Mouse (Mus musculus): Measurements from ENCODE around the gene Slc12a3. TPM values are rescaled to one million over a fixed set of nuclear protein-coding genes. Genes with fewer than 3 reads are reported as not detected.
A peak's percentile ranks its signal among the peaks of the same experiment; 100 is the strongest.

Slc12a3 gene
- total RNA-seq, 2 experiments from 2014 or later: 0.22 to 0.88 TPM

DNA sequence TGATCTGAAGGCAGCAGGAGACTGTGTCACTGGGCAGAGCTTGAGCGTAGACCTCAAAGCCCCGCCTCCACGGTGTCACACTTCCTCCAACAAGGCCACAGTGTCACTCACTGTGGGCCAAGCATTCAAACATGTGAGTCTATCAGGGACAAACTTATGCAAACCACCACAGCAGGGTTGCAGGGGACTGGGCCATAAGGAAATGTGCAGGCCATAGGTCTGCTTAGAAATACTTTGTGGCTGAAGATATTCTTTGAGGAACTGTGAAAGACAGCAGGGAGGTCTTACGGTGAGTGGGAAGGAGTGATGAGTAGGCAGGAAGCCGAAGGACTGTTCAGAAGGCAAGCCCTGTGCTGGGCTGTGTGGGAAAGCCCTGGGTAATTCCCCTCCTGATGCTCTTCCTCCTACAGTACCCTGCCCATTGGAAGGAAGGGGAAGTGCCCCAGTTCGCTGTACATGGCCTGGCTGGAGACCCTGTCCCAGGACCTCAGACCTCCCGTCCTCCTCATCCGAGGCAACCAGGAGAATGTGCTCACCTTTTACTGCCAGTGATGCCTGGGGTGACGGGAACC lies 36.5 kb downstream of the Slc12a3 start:
- peak in 1 of 2 experiments; percentile 24 for DNase-seq
- intact Hi-C loops (cut with DNase I): no loop called here

DNA sequence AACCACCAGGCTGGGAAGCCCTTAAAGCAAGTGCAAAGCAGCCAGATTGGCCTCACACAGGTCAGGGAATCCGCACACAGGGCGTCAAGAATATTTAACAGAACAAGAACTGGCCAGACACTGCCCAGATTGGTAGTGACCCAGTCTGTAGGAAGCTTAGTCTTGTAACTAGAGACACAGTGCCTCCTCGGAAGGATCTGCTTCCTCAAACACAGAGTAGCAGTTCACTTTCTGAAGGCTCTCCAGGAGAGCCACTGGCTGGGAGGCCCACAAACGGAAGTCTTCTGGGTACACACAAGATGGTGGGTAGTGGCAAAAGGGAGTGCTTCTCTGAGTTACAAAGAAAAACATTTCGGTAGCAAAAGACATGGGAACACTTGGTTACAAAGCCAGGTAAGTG lies 41.8 kb downstream of the Slc12a3 start:
- no peak for DNase-seq

DNA sequence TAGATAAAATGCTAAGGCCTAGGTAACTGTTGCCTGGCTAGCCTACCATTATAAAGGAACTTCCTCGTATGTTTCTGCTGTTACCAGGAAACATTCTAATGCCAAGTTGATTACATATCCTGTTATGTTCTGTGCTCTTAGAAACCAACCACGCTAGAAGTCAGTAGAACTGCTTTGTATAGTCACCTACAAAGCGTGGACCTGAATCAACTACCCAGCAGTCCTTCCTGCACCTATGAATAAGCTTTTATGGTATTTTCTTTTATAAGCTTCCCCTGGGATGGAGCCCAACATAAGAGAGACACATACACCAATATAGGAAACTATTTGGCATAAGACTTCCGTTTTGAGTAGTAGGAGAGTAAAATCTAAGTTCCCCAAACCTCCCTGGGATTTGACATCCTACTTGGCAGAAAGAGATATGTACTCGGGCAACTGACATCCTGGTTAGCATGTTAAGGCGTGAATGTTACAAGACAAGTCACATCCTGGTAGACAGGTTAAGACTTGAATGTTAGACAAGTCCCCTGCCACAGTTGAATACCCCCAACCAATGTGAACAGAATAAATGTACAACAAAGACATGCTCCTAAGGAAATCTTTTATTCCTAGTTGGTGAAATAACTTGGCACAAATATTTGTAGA lies 44.1 kb downstream of the Slc12a3 start:
- DNase-seq: no peak
- intact Hi-C loops (cut with DNase I): no loop called here

More for the DNA sequence above, 41.8 kb downstream of the Slc12a3 start:
- intact Hi-C loops (cut with DNase I): no loop called here

DNA sequence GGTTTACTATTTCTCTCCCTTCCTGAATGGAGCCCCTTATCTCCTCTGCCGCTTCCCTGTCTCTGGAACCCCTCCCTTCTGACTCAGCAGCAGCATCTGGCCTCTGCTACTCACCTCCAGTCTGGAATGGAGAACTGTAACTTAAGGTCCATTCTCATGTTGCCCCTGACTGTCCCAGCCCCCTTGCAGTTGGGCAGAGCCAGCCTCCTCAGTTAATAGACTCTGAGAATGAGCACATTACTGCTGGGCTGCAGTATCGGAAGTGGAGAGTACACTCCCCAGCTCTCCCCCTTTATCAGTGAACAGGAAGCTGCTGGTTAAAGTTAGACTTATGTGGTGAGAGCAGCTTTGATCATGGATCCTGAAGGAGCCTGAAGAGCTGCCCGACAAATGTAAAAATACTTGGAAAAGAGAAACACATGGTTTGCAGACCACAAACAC lies 46.6 kb downstream of the Slc12a3 start:
- no peak for DNase-seq
- intact Hi-C loops (cut with DNase I): no loop called here

DNA sequence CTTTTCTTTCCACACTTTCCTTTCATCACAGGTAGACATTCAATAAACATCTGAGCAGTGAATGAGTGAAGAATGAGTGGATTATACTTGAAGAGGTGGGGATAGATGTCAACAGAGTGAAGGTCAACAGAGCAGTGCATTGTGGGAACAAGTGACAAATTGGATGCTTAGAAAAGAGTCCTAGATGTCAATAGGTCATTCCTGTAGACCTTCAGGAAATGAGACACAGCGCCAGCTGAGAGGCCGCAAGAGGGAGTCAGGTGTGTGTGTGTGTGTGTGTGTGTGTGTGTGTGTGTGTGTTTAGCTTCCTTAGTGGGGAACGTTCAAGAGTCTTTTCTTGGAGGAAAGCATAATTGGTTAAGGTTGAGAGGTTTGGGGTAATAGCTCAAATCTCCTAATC lies 47.2 kb downstream of the Slc12a3 start:
- intact Hi-C loops (cut with DNase I): no loop called here
- DNase-seq: no peak

DNA sequence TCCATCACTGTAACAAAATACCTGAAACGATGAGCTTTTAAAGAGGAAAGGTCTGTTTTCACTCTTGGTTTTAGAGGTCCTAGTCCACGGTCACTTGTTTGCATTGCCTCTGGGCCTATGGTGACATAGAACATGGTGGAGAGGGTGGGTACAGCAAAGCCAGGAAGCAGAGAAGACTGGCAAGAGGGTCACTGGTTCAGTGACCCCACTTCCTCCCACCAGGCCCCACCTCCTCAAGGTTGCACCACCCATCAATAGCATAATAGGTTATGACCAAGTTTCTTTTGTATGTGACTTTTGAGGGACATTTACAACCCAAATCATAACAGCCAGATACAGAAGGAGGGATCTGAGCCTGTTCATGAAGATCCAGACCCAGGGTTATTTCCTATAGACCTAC lies 47.6 kb downstream of the Slc12a3 start:
- DNase-seq: no peak
- intact Hi-C loops (cut with DNase I): no loop called here

DNA sequence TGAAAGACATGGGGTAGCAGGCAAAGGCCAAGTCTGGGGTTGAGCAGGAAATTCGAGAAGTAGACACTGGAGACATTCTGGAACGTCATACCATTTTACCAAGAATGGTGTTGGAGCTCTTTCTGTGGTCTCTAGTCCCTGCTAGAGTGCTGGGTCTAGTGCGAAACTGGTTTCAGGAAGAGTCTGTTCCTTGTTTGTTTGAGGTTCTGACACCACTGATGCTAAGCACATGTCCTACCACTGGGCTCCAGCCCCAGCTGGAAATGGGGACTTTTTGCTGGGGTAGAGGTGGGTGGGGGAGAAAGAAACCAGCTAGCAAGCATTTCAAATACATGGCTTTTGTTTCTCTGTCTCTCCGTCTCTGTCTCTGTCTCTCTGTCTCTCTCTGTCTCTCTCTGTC lies 48.0 kb downstream of the Slc12a3 start:
- intact Hi-C loops (cut with DNase I): no loop called here
- DNase-seq: no peak

DNA sequence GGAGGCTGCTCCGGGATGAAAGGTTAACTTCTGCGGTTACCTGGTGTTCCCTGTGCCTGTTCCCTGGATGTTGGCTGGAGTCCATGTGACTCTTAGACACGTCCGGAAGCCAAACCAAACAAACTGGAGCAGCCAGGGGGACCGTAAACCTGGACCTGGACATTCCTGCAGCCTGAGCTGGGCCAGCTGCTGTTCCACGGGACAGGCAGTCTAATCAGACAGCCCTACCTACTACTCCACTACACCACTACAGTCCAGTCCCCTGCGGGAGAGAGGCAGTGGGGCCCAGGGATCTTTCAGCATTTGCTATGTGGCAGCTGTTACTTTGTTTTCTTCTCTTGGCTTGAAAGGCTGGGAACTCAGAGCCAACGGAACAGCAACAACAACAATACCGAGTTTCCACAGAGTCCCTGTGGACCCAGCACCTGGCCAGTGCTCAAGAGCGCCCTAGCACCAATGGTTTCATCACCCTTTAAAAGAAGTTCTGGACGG lies 48.8 kb downstream of the Slc12a3 start:
- DNase-seq: peak; percentile 68
- intact Hi-C loops (cut with DNase I): no loop called here

DNA sequence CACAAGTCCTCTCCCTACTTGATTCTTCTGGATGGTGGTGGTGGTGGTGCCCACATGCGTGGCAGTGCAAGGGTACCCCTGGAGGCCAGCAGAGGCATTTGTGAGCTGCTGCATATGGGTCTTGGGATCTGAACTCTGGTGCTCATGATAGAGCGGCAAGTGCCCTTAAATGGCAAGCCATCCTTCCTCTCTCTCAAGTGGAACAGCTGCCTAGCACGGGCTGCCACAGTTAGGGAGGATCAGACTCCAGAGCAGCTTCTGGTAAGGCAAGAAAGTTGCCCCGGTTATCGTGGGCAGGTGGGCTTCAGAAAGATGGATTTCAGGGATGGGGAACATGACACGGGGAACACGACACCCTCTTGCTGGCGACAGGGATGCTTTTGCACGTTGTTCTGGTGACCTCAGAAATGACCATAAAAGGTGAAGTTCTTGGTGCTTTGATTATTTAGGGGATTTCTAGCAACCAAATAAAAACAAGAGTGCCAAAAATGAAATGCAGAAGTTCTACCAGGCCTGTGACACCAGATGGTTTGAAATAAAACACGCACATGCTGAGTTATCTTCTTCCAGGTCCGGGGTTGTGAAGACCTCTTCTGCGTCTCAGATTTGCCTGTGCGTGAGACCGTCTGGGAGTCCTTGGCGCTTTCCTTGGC lies 49.9 kb downstream of the Slc12a3 start:
- DNase-seq: no peak
- intact Hi-C loops (cut with DNase I): no loop called here

DNA sequence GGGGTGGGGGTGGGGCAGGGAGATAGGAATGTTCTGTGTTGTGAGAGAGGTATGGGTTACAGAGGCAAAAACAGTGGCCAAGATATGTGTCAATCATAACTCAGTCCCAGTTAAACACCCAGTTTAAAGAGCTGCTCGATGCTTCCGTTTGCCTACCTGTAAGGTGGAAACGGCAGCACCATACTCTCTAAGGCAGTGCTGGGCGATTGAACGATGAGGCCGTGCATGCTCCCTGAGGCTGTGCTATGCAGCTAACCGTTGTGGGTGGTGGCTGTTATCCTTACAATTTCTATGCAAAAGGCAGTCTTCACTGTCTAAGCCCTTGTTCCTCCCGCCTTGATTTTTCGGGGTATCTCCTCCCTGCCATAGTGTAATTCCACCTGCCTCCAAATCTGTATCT lies 50.7 kb downstream of the Slc12a3 start:
- no peak for DNase-seq
- intact Hi-C loops (cut with DNase I): no loop called here

DNA sequence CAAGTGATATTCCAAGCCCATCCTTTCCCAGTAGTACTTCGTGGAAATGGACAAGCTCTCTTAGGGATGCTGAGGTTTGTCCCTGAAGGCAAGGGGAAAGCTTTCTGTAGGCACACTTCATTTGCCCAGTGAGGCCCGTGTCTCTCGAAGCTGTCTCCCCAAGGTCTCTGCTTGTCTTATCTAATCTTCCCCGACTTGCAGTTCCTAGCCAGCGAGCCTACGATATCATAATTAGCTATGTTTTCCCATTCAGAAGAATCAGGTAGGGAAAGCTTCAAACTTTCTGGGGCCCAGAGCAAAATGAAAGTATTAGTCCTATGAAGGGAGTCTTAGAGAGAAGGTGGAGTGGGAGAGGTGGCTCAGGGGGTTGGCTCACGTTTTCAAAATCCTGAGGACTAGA lies 55.2 kb downstream of the Slc12a3 start:
- intact Hi-C loops (cut with DNase I): no loop called here
- no peak for DNase-seq

DNA sequence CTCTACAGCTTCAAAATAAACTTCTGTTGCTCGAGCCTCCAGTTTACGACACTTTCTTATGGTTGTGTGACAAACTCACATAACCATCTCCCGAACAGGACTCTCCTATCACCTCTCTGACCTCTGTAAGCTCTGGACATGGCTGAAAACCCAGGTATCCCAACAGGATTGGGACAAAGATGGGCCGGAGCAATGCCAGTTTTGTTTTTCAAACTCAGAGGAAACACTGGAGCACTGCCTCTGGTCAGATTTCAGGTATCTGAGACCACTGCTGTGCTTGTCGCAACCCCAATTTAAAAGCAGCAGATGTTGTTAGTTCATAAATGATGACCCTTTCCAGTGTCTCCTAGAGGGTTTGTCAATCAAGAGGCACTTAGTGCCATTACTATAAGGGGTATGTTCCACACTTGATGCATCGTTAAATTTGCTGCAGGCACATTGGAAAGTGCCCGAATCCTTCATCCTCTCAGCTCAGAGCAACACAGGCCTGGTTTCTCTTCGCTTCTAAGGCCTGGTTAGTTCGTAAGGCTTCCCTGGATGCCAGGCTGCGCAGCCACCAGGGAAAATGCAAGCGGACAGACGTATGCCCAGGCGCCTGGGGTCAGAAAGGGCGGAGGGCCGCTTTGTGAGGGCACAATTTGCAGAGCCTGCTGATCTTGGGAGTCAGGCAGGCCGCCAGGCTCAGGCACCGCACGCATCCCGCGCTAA lies 56.7 kb downstream of the Slc12a3 start:
- no peak for DNase-seq
- intact Hi-C loops (cut with DNase I): loop anchor here (1.0 kb wide), 1 partner anchor 22 kb away; no protein-coding TSS in a partner anchor

DNA sequence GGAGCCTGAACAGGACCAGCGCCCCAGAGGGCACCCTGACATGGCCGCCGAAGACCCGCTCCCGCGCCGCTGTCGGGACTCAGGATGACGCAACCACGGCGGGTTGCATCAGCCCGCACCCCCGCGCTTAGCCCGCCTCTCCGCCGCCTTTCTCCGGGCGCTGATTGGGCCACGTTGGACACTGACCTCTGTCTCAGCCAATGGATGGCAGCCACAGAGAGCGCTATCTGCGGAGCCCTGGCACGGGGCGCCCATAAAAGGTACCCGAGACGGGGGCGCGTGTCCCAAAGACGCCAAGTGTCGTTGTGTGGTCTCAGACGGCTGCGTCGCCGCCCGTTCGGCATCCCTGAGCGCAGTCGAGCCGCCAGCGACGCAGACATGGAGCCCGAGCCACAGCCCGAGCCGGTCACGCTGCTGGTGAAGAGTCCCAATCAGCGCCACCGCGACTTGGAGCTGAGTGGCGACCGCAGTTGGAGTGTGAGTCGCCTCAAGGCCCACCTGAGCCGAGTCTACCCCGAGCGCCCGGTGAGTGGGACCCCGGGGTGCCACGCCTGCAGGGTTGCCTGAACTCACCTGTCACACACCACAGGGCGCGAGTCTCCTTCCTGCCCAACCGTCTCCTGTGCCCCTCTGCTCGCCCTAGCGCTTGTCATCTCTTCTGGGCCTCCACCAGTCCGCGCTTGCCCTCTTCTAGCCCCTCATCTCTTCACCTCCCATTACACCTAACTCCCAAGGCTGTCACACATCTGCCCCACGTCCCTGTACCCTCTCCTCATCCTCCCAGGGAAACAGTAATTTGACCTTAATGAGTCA lies 57.4 kb downstream of the Slc12a3 start, which contains the start of gene Herpud1:
Gene Herpud1, plus strand, starts transcription at position 225 of the 813 bp plus-strand sequence.
- intact Hi-C loops (cut with DNase I): loop anchor here (1.0 kb wide), 1 partner anchor 23 kb away; no protein-coding TSS in a partner anchor
- DNase-seq: peak; percentile 98

DNA sequence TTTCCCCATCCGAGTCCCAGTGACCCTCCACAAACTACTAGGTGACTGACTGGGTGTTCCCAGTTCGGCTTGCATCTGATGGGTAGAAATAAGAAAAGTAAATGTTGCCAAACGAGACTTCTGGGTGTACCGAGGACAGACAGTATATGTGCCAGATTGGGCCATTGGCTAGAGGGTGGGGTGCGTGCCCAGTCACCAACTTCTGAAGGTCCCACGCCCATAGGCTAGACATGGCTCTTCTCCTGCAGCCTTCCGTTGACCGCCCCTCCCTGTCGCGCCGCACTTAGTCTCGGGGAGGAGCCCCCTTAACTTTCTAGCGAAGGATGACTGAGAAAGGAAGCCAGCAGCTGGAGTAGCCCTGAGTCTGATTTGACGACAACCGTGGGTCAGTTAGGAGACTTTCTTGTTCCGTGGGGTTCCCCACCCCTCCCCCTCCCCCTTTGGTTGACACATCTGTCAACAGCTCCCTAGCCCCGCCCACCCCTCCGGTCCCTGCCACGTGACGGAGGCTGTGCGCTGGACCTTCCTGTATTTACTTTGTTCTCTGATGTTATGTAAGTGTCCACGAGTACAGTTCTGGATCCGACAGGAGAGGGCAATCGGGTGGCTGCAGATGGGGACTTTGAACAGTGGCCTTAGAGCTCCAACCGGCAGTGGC lies 58.2 kb downstream of the Slc12a3 start:
- intact Hi-C loops (cut with DNase I): no loop called here
- peak; percentile 82 to 83 for DNase-seq

DNA sequence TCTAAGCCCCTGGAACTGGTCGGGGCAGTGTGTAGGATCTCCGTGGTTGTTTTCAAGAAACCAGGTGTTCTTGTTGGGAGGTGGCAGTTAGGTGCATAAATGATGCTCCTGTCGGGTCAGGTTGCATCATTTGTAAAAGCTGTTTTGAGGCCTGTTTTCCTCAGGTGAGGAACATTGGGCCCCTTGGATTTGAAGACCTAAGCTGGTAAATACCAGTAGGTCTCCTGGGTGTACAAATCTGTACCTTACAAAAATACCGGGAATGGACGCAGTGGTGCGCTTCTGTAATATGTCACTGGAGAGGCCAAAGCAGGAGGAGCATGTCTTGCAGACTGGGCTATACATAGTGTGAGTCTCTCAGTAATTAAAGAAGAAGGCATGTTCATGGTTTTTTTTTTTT lies 58.8 kb downstream of the Slc12a3 start:
- intact Hi-C loops (cut with DNase I): no loop called here
- no peak for DNase-seq

DNA sequence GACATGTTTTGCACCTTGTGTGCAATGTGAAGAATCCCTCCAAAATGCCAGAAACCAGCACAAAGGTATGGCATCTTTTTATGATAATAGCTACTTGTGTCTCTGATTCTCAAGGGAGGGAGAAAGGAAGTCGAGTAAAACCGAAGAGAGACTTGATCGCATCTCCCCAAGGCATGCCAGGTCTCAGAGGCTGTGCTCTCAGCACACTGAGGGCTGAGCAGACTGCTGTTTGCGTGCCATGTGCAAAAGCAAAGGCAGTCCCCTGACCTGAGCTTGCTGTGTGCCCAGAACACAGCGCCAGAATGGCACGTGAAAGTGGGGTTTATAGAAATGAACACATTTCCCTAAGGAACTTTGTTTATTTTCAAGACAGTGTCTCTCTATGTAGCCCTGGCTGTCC lies 60.5 kb downstream of the Slc12a3 start:
- intact Hi-C loops (cut with DNase I): no loop called here
- no peak for DNase-seq

DNA sequence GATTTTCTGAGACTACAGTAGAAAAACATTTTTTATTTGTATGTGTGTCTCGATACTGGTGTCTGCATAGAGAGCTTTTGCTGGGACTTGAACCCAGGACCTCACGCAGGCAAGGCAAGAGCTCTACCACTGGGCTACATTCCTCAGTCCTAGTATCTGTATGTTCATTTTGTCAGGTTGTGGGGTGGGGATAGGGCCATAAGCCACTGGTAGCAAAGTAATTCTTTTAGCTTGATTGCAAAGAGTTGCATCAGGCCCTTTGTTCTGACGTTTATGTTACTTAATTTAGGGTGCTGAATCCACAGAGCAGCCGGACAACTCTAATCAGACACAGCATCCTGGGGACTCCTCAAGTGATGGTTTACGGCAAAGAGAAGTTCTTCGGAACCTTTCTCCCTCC lies 61.4 kb downstream of the Slc12a3 start:
- intact Hi-C loops (cut with DNase I): no loop called here
- no peak for DNase-seq

DNA sequence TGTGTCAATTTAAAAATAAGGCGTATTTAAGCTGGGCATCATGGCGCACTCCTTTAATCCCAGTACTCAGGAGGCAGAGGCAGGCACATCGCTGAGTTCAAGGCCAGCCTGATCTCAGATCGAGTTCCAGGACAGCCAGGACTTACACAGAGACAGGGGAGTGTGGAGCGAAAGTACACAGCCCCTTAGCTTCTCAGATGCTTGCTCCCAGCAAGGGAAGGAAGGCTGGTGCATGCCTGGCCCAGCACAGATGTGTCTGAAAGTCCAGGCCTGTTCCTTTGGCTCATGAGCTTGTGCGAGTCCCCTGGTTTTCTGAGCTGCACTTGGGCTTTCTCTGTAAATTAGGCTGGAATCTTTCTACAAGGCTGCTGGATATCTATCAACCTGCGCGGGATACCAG lies 61.9 kb downstream of the Slc12a3 start:
- DNase-seq: no peak
- intact Hi-C loops (cut with DNase I): no loop called here

DNA sequence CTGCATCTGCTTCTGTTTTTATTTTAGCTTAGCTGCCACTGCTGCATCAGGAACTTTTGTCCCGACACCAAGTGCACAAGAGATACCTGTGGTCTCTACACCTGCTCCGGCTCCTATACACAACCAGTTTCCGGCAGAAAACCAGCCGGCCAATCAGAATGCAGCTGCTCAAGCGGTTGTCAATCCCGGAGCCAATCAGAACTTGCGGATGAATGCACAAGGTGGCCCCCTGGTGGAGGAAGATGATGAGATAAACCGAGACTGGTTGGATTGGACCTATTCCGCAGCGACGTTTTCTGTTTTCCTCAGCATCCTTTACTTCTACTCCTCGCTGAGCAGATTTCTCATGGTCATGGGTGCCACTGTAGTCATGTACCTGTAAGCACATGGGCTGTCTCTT lies 63.1 kb downstream of the Slc12a3 start:
- peak; percentile 44 to 68 for DNase-seq
- intact Hi-C loops (cut with DNase I): no loop called here

DNA sequence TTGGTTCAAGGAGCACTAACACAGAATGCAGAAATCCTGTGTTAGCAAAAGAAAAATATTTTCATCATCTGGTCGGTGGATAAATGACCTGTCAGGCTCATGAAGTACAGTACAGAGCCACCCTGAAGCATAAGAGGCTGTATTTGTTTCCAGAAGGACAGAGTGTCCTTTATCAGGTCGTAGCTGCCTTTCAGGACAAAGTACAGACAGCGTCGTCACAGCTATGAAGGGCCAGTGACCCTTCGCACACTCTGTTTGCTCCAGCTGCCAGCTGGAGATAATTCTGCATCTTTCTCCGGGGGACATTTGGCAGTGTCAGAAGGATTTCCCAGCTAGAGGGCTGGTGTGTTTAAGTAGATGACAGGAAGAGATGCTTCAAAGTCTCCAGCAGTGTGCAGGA lies 63.6 kb downstream of the Slc12a3 start:
- no peak for DNase-seq
- intact Hi-C loops (cut with DNase I): no loop called here

Data from heart, postnatal 14 days (tissue).